In the genomic region with DNA sequence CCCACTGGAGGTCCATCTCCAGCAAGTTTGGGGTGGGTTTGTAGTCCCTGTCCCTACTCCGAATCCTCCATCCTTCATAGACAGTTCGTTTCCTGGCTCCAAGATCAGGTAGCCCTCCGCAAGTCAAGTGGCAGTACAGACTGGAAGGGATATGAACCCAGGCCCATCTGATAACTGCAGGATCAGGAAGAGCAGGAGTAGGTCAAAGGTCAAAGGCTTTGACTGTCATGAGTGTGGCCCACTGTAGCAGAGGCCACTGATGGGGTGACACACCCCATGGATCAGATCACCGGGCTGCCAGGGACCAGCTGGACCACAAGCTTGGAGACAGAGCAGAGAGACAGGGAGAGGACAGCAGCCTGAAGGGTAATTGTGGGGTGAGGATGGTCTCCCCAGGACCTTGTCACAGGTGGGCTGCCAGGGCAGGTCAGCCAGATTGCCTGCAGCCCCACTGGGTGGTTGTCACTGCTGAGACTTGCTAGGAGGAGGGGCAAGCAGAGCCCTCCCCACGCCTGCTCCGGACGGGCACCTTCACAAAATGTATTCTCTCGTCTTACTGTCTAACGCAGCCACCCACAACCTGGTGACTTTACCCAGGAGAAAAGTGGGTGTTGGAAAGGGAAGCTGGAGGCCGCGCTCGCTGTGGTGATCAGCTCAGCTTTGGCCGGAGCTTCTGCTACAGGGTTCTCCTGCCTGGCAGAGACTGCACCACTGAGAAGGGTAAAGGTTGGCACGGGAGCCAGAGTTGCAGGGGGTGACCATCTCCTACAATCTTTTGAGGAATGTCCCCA, we compare ENCODE assay signal across 11 mouse cellular contexts. TPM values are rescaled to one million over a fixed set of nuclear protein-coding genes. Genes with fewer than 3 reads are reported as not detected.
A peak's percentile ranks its signal among the peaks of the same experiment; 100 is the strongest.
DNase-seq lines count a peak whose midpoint lies in the region; ATAC-seq and TF ChIP-seq lines count a peak whose summit lies in the region.
"Had no signal": no experiment of that assay in that cellular context is flagged by ENCODE, and none has a peak within 500 bp of the region (broad histone marks: within the 10 kb centered on the region; RNA-seq: fewer than 3 reads in every experiment).

No protein-coding gene starts in this region.

- no peak for TF ChIP-seq POLR2A in CH12.LX (IDR thresholded peaks at IDR 0.05; ENCODE audit: low read depth, low read length)

- H3K4me1 ChIP-seq in embryonic facial prominence, embryonic 13.5 days, result peaks cover 32% of the 10 kb centered on the region
- peaks cover 30% of the 10 kb centered on the region for H3K4me1 ChIP-seq in embryonic facial prominence, embryonic 10.5 days
- H3K4me1 ChIP-seq in kidney, postnatal 0 days (replicated peaks; ENCODE audit: insufficient read depth, low read length), result peaks cover 7% of the 10 kb centered on the region; the same call in 1 of the 2 replicates
- H3K4me1 ChIP-seq in CH12.LX (ENCODE audit: control insufficient read depth in 1 of 2, insufficient read depth in 2 of 2), result peaks cover 0 to 15% of the 10 kb centered on the region in 2 experiments; a peak in 3 of 4 replicates
- peaks cover 30% of the 10 kb centered on the region for H3K4me1 ChIP-seq in liver, embryonic 11.5 days (replicated peaks; ENCODE audit: control insufficient read depth, insufficient read depth, low read length)

- no peak overlapping the region for H3K27ac ChIP-seq in embryonic facial prominence, embryonic 13.5 days
- no peak overlapping the region for H3K27ac ChIP-seq in embryonic facial prominence, embryonic 10.5 days (replicated peaks)
- no peak overlapping the region for H3K27ac ChIP-seq in kidney, postnatal 0 days
- H3K27ac ChIP-seq in CH12.LX (ENCODE audit: insufficient read depth, low read depth), result no peak overlapping the region
- no peak overlapping the region for H3K27ac ChIP-seq in liver, embryonic 11.5 days (ENCODE audit: low read depth, low read length)
- H3K27ac ChIP-seq: hindbrain, embryonic 12.5 days; neural tube, embryonic 12.5 days had no signal

- 0 out of 2 replicates have a peak, but pooled peaks cover 3% of the 10 kb centered on the region for H3K36me3 ChIP-seq in embryonic facial prominence, embryonic 13.5 days
- H3K36me3 ChIP-seq in embryonic facial prominence, embryonic 10.5 days (replicated peaks), result no peaks in the 10 kb centered on the region
- H3K36me3 ChIP-seq in kidney, postnatal 0 days (ENCODE audit: insufficient read depth, low read length), result no peaks in the 10 kb centered on the region
- H3K36me3 ChIP-seq in CH12.LX (replicated peaks in 1 of 2; ENCODE audit: control insufficient read depth in 1 of 2, insufficient read depth in 1 of 2, low read length in 1 of 2), result no peaks in the 10 kb centered on the region
- H3K36me3 ChIP-seq in liver, embryonic 11.5 days (ENCODE audit: control insufficient read depth, insufficient read depth, low read length), result no peaks in the 10 kb centered on the region
- H3K36me3 ChIP-seq: hindbrain, embryonic 12.5 days; neural tube, embryonic 12.5 days had no signal

- no peak for ATAC-seq in embryonic facial prominence, embryonic 13.5 days (ENCODE audit: insufficient number of reproducible peaks, insufficient read depth, low FRiP score, low TSS enrichment, low read depth)
- ATAC-seq in kidney, postnatal 0 days (replicated peaks; ENCODE audit: low FRiP score, low read depth), result no peak
- no peak for ATAC-seq in liver, embryonic 11.5 days (replicated peaks; ENCODE audit: low FRiP score)
- no peak for ATAC-seq in erythroblast, adult 5-6 weeks (replicated peaks; ENCODE audit: low FRiP score, poor library complexity, severe bottlenecking)
- ATAC-seq in erythroid progenitor cell, adult 5-6 weeks (replicated peaks; ENCODE audit: low FRiP score, poor library complexity, severe bottlenecking), result no peak

- H3K9ac ChIP-seq in embryonic facial prominence, embryonic 13.5 days, result peak overlapping the region; percentile 49; the same call in 1 of the 2 replicates
- H3K9ac ChIP-seq in kidney, postnatal 0 days (ENCODE audit: low read depth, low read length), result no peak overlapping the region
- H3K9ac ChIP-seq in CH12.LX (ENCODE audit: insufficient read depth, low read depth), result no peak overlapping the region
- no peak overlapping the region for H3K9ac ChIP-seq in liver, embryonic 11.5 days (ENCODE audit: low read depth, low read length)
- H3K9ac ChIP-seq: hindbrain, embryonic 12.5 days; neural tube, embryonic 12.5 days had no signal

- TF ChIP-seq CTCF in kidney, postnatal 0 days (IDR thresholded peaks at IDR 0.05; ENCODE audit: low read depth), result no peak
- no peak for TF ChIP-seq CTCF in CH12.LX (conservative IDR thresholded peaks at IDR 0.05 in 1 of 2, IDR thresholded peaks at IDR 0.05 in 1 of 2; ENCODE audit: low read depth in 2 of 2, low read length in 2 of 2)

- TF ChIP-seq RAD21 in CH12.LX (IDR thresholded peaks at IDR 0.05; ENCODE audit: low read depth, low read length), result no peak

- dilution Hi-C loops in CH12.LX (cut with MboI; ENCODE audit: extremely low pct_ligation_motif_present, extremely low pct_unique_long_range_greater_than_20kb, low sequenced_read_pairs), result loop anchor here (25.0 kb wide), 1 partner anchor 195 kb away; no protein-coding TSS in a partner anchor

- H3K79me2 ChIP-seq in CH12.LX (replicated peaks; ENCODE audit: control insufficient read depth, extremely low read depth, insufficient read depth, poor library complexity, severe bottlenecking), result no peaks in the 10 kb centered on the region; the same call in 1 of the 2 replicates

- peaks cover 49% of the 10 kb centered on the region for H3K27me3 ChIP-seq in embryonic facial prominence, embryonic 13.5 days
- H3K27me3 ChIP-seq in embryonic facial prominence, embryonic 10.5 days (replicated peaks; ENCODE audit: low read depth, poor library complexity, severe bottlenecking), result peaks cover 50% of the 10 kb centered on the region
- H3K27me3 ChIP-seq in kidney, postnatal 0 days (ENCODE audit: insufficient read depth, low read length), result no peaks in the 10 kb centered on the region
- H3K27me3 ChIP-seq in CH12.LX (replicated peaks), result peaks cover 67% of the 10 kb centered on the region
- peaks cover 6% of the 10 kb centered on the region for H3K27me3 ChIP-seq in liver, embryonic 11.5 days (replicated peaks; ENCODE audit: control insufficient read depth, insufficient read depth, low read length)

- H3K4me3 ChIP-seq in embryonic facial prominence, embryonic 13.5 days, result no peak overlapping the region
- H3K4me3 ChIP-seq in embryonic facial prominence, embryonic 10.5 days, result no peak overlapping the region
- H3K4me3 ChIP-seq in kidney, postnatal 0 days (replicated peaks; ENCODE audit: low read depth, low read length), result no peak overlapping the region
- H3K4me3 ChIP-seq in CH12.LX (replicated peaks in 1 of 3; ENCODE audit: low read depth in 2 of 3, low read length in 2 of 3, poor library complexity in 1 of 3), result no peak overlapping the region
- 0 out of 2 replicates have a peak overlapping the region, but pooled peaks have one; percentile 82 for H3K4me3 ChIP-seq in liver, embryonic 11.5 days (ENCODE audit: low read depth, low read length)
- H3K4me3 ChIP-seq: hindbrain, embryonic 12.5 days; neural tube, embryonic 12.5 days had no signal

- WGBS in embryonic facial prominence, embryonic 13.5 days, result 88% methylated on average over 14 of the region's 14 CpGs
- 86% methylated on average over 14 of the region's 14 CpGs for WGBS in embryonic facial prominence, embryonic 10.5 days
- 85% methylated on average over 14 of the region's 14 CpGs for WGBS in kidney, postnatal 0 days
- WGBS in liver, embryonic 11.5 days, result 82% methylated on average over 14 of the region's 14 CpGs

- no peak for DNase-seq in embryonic facial prominence, embryonic 10.5 days (ENCODE audit: low spot score)
- DNase-seq in kidney, postnatal 0 days (ENCODE audit: low spot score), result no peak
- no peak for DNase-seq in kidney, adult 8-10 months
- DNase-seq in CH12.LX (ENCODE audit: extremely low read depth), result no peak
- no peak for DNase-seq in liver, embryonic 11.5 days (ENCODE audit: low spot score)
- DNase-seq: cerebellum, adult 8-10 months had no signal

- in situ Hi-C loops in CH12.LX (cut with MboI; ENCODE audit: low pct_ligation_motif_present, low pct_unique_long_range_greater_than_20kb, low sequenced_read_pairs), result no loop called here

- TF ChIP-seq EP300 in CH12.LX (IDR thresholded peaks at IDR 0.05; ENCODE audit: low read length), result no peak

- H3K4me2 ChIP-seq in embryonic facial prominence, embryonic 13.5 days, result peak overlapping the region; percentile 97; the same call in 1 of the 2 replicates
- 0 out of 2 replicates have a peak overlapping the region, but pooled peaks have one; percentile 88 for H3K4me2 ChIP-seq in kidney, postnatal 0 days (ENCODE audit: low read length)
- H3K4me2 ChIP-seq in CH12.LX (ENCODE audit: insufficient read depth, low read depth, poor library complexity, severe bottlenecking), result peak overlapping the region; percentile 48; the same call in 1 of the 2 replicates
- peak overlapping the region; percentile 96 for H3K4me2 ChIP-seq in liver, embryonic 11.5 days
- H3K4me2 ChIP-seq: hindbrain, embryonic 12.5 days; neural tube, embryonic 12.5 days had no signal

- H3K9me3 ChIP-seq in embryonic facial prominence, embryonic 13.5 days, result no peaks in the 10 kb centered on the region; the same call in 1 of the 2 replicates
- peaks cover 7% of the 10 kb centered on the region; the same call in 1 of the 2 replicates for H3K9me3 ChIP-seq in embryonic facial prominence, embryonic 10.5 days
- no peaks in the 10 kb centered on the region for H3K9me3 ChIP-seq in kidney, postnatal 0 days (replicated peaks; ENCODE audit: low read length)
- peaks cover 16% of the 10 kb centered on the region for H3K9me3 ChIP-seq in CH12.LX (replicated peaks; ENCODE audit: low read length)
- H3K9me3 ChIP-seq in liver, embryonic 11.5 days (ENCODE audit: control insufficient read depth, low read length), result no peaks in the 10 kb centered on the region
- H3K9me3 ChIP-seq: neural tube, embryonic 12.5 days had no signal

RNA-seq across cellular contexts. Expression of a gene that starts 2.4 kb away (rescaled TPM):
- 39.3 and 41.3 TPM in 2 replicates for polyA plus RNA-seq in embryonic facial prominence, embryonic 13.5 days (2015; fragmentation: Nextera tagmentation; extraction: Ambion mirVana)
- polyA plus RNA-seq in embryonic facial prominence, embryonic 10.5 days (2016; fragmentation: Nextera tagmentation; extraction: Ambion mirVana), result 40.2 and 43.7 TPM in 2 replicates
- polyA plus RNA-seq in kidney, postnatal 0 days (2015; fragmentation: Nextera tagmentation; extraction: Ambion mirVana), result 64.6 and 65.2 TPM in 2 replicates
- total RNA-seq in CH12.LX (2012; rRNA removed) (30.9 and 31.0 TPM in 2 replicates), CH12.LX (2014; rRNA removed) (25.1 and 27.9 TPM in 2 replicates)
- polyA plus RNA-seq in CH12.LX (2012; ENCODE audit: insufficient read length, low read depth), result 29.4 and 29.5 TPM in 2 replicates
- 30.5 and 32.6 TPM in 2 replicates for polyA plus RNA-seq in liver, embryonic 11.5 days (2014; fragmentation: Nextera tagmentation; extraction: Ambion mirVana)
- total RNA-seq in erythroblast, adult 5-6 weeks (2015; ENCODE audit: low replicate concordance), result 19.6 and 20.8 TPM in 2 replicates
- 23.7 and 52.9 TPM in 2 replicates for total RNA-seq in erythroblast, adult 5-6 weeks (2017; ENCODE audit: low replicate concordance)
- 23.9 and 27.0 TPM in 2 replicates for total RNA-seq in erythroid progenitor cell, adult 5-6 weeks (2015; ENCODE audit: low replicate concordance)
- total RNA-seq in erythroid progenitor cell, adult 5-6 weeks (2017; ENCODE audit: low replicate concordance), result 16.9 and 19.5 TPM in 2 replicates

RNA-seq across cellular contexts. Expression of a gene that starts 3.4 kb away (rescaled TPM):
- polyA plus RNA-seq in embryonic facial prominence, embryonic 13.5 days (2015; fragmentation: Nextera tagmentation; extraction: Ambion mirVana), result 2.3 and 10.1 TPM in 2 replicates
- 1.7 and 1.8 TPM in 2 replicates for polyA plus RNA-seq in embryonic facial prominence, embryonic 10.5 days (2016; fragmentation: Nextera tagmentation; extraction: Ambion mirVana)
- polyA plus RNA-seq in kidney, postnatal 0 days (2015; fragmentation: Nextera tagmentation; extraction: Ambion mirVana), result 13.0 and 22.2 TPM in 2 replicates
- total RNA-seq in CH12.LX (2012; rRNA removed) (2.3 and 6.2 TPM in 2 replicates), CH12.LX (2014; rRNA removed) (0.19 TPM in 1 of 2 replicates, not detected in the other)
- 0.24 TPM in 1 of 2 replicates, not detected in the other for polyA plus RNA-seq in CH12.LX (2012; ENCODE audit: insufficient read length, low read depth)
- polyA plus RNA-seq in liver, embryonic 11.5 days (2014; fragmentation: Nextera tagmentation; extraction: Ambion mirVana), result 13.9 and 14.4 TPM in 2 replicates
- total RNA-seq in erythroblast, adult 5-6 weeks (2015; ENCODE audit: low replicate concordance), result 8.8 and 9.0 TPM in 2 replicates
- total RNA-seq in erythroblast, adult 5-6 weeks (2017; ENCODE audit: low replicate concordance), result 7.3 and 14.8 TPM in 2 replicates
- total RNA-seq in erythroid progenitor cell, adult 5-6 weeks (2015; ENCODE audit: low replicate concordance), result 6.3 and 6.5 TPM in 2 replicates
- total RNA-seq in erythroid progenitor cell, adult 5-6 weeks (2017; ENCODE audit: low replicate concordance), result 4.4 and 8.4 TPM in 2 replicates

RNA-seq across cellular contexts. Expression of a gene that starts 30.8 kb away (rescaled TPM):
- 9.4 and 13.4 TPM in 2 replicates for polyA plus RNA-seq in embryonic facial prominence, embryonic 13.5 days (2015; fragmentation: Nextera tagmentation; extraction: Ambion mirVana)
- polyA plus RNA-seq in embryonic facial prominence, embryonic 10.5 days (2016; fragmentation: Nextera tagmentation; extraction: Ambion mirVana), result 0.68 and 4.9 TPM in 2 replicates
- polyA plus RNA-seq in kidney, postnatal 0 days (2015; fragmentation: Nextera tagmentation; extraction: Ambion mirVana), result 11.2 and 12.6 TPM in 2 replicates
- 10.3 and 15.0 TPM in 2 replicates for total RNA-seq in CH12.LX (2012; rRNA removed)
- total RNA-seq in CH12.LX (2014; rRNA removed), result not detected in 2 replicates
- 2.4 TPM in 1 of 2 replicates, not detected in the other for polyA plus RNA-seq in CH12.LX (2012; ENCODE audit: insufficient read length, low read depth)
- 3.8 and 4.9 TPM in 2 replicates for polyA plus RNA-seq in liver, embryonic 11.5 days (2014; fragmentation: Nextera tagmentation; extraction: Ambion mirVana)
- not detected in 2 replicates for total RNA-seq in erythroblast, adult 5-6 weeks (2015; ENCODE audit: low replicate concordance)
- not detected in 2 replicates for total RNA-seq in erythroblast, adult 5-6 weeks (2017; ENCODE audit: low replicate concordance)
- not detected in 2 replicates for total RNA-seq in erythroid progenitor cell, adult 5-6 weeks (2015; ENCODE audit: low replicate concordance)
- not detected in 2 replicates for total RNA-seq in erythroid progenitor cell, adult 5-6 weeks (2017; ENCODE audit: low replicate concordance)
